Mouse (Mus musculus) R1 (cell line): Measurements from ENCODE around the gene Cmtm7.

Source experiments
- DNase-seq: peaks from one replicate; pipeline ENCODE4 v3.0.0-alpha.2; 2018; ENCODE audit warnings: low read depth, low spot score

Gene Cmtm7

GRCm38 (mm10) chr9:114781526-114782212 lies at the start of gene Cmtm7:
Gene Cmtm7 (minus strand): TSS chr9:114781856.
- DNase-seq = peak; percentile 88

- no peak for DNase-seq
These were observed 48.7 kb upstream of the Cmtm7 start for GRCm38 (mm10) chr9:114830351-114830750.

- DNase-seq = no peak
These were observed 48.0 kb upstream of the Cmtm7 start for GRCm38 (mm10) chr9:114829669-114830068.

GRCm38 (mm10) chr9:114828377-114828776 lies 46.7 kb upstream of the Cmtm7 start:
- peak; percentile 50 for DNase-seq

DNA sequence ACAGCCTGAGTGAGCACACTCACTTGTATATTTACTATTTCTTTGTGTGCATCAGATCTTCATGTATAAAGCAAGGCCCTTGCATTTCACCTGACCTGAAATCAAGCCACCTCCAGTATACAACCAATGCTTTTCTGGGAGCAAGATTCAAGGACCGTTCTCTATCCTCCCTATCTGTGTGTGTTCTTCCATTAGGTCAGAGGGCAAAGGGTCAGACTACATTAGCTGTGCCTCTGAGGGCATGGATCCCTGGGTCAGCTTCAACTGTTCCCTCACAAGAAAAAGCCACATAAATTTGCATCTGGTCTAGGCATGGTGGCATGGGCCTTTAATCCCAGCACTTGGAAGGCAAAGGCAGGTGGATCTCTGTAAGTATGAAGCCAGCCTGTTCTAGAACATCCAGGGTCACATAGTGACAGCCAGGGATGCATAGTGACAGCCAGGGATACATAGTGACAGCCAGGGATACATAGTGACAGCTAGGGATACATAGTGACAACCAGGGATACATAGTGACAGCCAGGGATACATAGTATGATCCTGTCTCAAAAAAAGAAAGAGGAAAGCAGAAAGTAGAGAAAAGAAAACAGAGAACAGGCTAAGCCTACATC lies 45.7 kb upstream of the Cmtm7 start:
- DNase-seq = no peak

GRCm38 (mm10) chr9:114824166-114824565 lies 42.5 kb upstream of the Cmtm7 start:
- DNase-seq = no peak

- no peak for DNase-seq
These were observed 40.1 kb upstream of the Cmtm7 start for GRCm38 (mm10) chr9:114821548-114822289.

GRCm38 (mm10) chr9:114818918-114819317 lies 37.3 kb upstream of the Cmtm7 start:
- no peak for DNase-seq

DNA sequence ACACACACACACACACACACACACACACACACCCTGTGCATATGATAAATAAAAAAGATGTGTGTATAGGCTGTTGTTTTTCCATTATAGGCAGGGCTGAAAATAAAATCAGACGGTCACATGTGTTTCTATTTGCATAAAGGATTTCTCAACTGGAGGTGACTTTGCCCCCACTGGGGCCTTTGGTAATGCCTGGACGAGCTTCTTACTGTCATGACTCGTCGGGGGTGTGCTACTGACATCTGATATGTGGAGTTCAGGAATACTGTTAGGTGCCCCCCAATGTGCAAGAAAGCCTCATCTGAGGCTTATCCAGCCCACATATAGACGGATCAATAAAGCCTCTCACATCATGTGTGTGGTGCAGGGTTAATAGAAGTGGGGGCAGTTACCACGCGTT lies 35.4 kb upstream of the Cmtm7 start:
- DNase-seq = no peak

GRCm38 (mm10) chr9:114816121-114816520 lies 34.5 kb upstream of the Cmtm7 start:
- no peak for DNase-seq

DNA sequence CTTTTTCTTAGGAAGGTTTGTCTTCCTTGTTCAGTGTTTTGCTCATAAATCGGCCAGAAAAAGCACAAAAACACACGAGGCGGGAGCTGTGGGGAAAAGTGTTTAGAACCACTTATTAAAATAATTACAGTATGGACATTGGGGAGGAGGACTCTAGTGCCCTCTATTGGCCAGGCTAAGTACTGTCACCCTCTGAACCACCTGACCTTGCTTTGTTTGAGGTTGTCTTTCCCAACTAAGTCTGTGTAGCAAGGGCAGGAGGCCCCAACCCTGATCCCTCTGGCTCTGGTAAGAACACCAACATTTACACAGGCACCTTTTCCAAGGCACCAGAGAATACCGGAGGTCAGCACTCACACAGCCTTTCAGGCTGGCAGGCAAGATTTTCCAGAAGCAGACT lies 33.7 kb upstream of the Cmtm7 start:
- peak; percentile 71 for DNase-seq

DNA sequence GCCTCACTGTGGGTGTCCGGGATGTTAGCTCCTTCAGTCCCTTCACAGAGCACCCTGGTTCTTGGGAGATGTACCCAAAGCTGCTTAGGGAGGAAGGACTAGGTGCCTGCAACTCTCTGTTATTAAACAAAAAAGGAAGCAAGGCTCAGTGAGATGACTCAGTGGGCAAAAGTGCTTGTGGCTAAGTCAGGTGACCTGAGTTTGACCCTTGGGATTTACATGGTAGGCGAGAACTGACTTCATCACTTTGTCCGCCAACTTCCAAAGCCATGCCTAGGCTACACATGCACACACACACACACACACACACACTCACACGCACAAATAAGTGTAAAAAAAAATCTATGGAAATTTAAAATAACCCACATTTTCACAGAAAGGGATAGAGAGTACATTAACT lies 30.3 kb upstream of the Cmtm7 start:
- DNase-seq = no peak

DNA sequence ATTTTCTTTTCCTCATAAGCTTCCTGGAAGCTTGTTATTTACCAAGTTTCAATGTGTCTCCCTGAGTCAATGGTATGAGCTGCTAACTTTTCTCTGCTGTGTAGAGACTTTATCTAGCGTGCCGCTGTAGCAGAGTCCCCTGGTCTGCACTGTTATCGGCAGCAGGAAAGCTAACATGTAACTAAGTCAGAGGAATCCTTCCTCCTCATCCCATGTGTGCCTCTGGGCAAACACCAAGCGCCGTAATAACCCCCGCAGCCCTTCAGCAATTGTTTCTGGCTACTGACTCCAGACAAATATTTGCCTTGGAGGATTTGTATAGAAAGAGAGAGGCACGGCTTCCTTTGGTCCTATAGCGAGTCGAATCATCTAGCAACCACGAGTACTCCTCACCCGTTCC lies 29.2 kb upstream of the Cmtm7 start:
- DNase-seq = no peak

DNA sequence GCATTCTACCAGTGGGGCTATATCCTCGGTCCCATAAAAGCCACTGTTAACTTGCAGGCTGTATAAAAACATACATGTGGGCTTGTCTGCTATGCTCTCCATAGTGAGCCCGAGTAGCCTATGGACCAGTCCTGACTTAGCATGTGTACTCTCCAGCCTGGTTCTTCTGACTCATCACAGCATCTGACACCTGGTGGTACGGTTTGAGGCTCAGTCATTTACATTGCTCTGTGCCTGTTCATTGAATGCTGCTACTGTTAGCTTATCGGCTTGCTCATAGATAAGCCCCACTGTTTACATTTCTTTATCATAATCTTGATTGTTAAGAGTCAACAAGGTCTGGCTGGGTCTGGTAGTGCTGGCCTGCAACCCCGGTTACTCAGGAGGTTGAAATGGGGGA lies 27.0 kb upstream of the Cmtm7 start:
- DNase-seq = no peak

DNA sequence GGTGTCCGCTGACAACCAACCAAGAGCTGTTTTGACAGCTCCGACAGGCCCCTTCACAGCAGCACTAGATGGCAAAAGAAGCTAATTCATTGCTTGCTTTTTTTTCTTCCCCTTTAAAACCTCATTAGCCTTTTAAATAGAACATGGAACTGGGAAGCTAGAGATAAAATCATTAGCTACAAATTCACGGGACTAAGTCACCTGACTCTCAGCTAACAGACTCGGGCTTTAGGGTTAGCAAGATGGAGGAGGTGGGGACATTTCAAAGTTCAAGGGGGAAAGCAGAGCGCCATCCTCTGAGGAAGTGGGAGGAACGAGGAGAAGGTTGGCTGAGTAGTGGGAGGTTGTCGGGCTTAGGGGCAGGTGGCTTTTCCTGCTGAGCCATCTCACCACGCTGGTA lies 25.6 kb upstream of the Cmtm7 start:
- no peak for DNase-seq

GRCm38 (mm10) chr9:114805151-114805671 lies 23.6 kb upstream of the Cmtm7 start:
- peak; percentile 61 for DNase-seq

- no peak for DNase-seq
These were observed 20.5 kb upstream of the Cmtm7 start for GRCm38 (mm10) chr9:114802191-114802590.

GRCm38 (mm10) chr9:114801301-114801700 lies 19.6 kb upstream of the Cmtm7 start:
- no peak for DNase-seq

DNA sequence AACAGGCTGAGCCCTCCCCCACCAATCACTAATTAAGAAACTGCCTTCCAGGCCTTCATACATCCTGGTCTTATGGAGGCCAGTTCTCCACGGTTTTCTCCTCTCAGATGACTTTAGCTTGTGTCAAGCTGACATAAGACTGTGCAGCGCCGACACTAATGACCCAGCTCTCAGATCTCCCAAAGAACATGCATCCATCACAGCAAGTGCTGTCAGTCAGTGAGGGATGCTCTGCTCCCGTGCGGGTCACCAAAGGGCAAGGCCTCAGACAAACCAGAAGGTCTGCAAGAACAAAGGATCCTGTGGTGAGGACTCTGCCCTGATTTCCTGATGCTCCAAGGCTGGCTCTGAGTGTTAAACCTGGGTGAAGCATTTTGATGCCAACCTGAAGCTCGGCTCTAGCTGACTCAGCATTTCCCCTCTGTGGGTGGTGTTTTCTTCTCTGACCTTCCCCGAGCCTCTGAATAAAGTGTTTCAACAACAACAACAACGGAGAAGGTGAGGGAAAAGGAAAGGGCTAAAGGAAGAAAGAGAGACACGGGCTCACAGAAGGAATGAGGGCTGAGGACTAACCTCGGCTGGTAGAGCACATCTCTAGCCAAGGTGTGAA lies 17.9 kb upstream of the Cmtm7 start:
- DNase-seq = no peak

GRCm38 (mm10) chr9:114798845-114799244 lies 17.2 kb upstream of the Cmtm7 start:
- DNase-seq = no peak

DNA sequence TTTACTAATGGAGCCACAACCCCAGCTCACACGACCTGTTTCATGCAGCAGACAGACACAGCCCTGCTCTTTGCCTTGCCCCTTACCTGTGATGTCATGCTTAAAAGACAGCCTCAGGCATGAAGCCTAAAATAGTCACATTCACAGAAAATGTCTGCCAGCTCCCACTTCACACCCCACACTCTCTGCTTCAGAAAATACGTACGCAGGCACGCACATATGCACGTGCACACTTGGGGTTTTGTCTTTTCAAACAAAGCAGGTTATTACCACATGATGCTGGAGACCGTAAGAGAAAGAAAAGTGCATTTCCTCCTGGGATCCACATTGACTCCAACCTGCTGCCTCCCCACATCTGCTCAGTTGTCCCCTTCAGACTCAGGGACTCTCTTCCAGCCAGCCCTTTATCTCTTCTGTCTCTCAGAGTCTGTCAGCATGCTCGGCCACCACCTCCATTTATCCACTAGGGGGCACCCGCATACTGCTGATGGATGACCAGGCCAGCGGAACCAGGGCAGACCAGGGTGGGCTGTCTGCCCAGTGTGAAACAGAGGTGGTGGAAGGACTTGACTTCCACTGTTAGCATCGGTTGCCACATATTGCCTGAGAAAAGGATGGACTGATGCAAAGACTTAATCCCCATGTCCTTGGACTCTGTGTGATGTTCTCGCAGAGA lies 15.8 kb upstream of the Cmtm7 start:
- DNase-seq = peak; percentile 70
